Mouse (Mus musculus) midbrain, embryonic 14.5 days (tissue): Measurements from ENCODE around the gene Mettl7a2. TPM values are rescaled to one million over a fixed set of nuclear protein-coding genes. Genes with fewer than 3 reads are reported as not detected.
"Not testable (repeated sequence)": the region's sequence is repeated elsewhere in the genome, so short reads cannot be mapped to it uniquely, and the experiment has no call there.

ENCODE experiments used
- ATAC-seq: fragments of 200-750 bp; cut with Nextera tagmentation; 2 replicates; pipeline ENCODE4 v1.8.0; 2017; ENCODE audit warnings: moderate number of reproducible peaks, moderate library complexity; ENCODE audit not compliant: low FRiP score, low TSS enrichment
- DNase-seq: peaks from one replicate; pipeline ENCODE4 v3.0.0-alpha.2; 2015
- H3K27ac ChIP-seq: fragments of 300-500 bp; sonication (generic); replicated peaks from 2 replicates; pipeline ENCODE4 v1.5.1; 2014; ENCODE audit warnings: mild to moderate bottlenecking, low read depth, low read length, moderate library complexity
- H3K27me3 ChIP-seq: fragments of 300-500 bp; sonication (generic); 2 replicates; pipeline ENCODE4 v1.6.1; 2014; ENCODE audit warnings: low read length, control low read depth, mixed read lengths; ENCODE audit not compliant: control insufficient read depth, insufficient read depth
- H3K36me3 ChIP-seq: fragments of 300-500 bp; sonication (generic); 2 replicates; pipeline ENCODE4 v1.6.1; 2014; ENCODE audit warnings: low read length, control low read depth; ENCODE audit not compliant: control insufficient read depth, insufficient read depth
- H3K4me1 ChIP-seq: fragments of 300-500 bp; sonication (generic); 2 replicates; pipeline ENCODE4 v1.6.1; 2014; ENCODE audit warnings: mild to moderate bottlenecking, antibody characterized with exemption, low read length, control low read depth; ENCODE audit not compliant: control insufficient read depth, insufficient read depth
- H3K4me2 ChIP-seq: fragments of 300-500 bp; sonication (generic); 2 replicates; pipeline ENCODE4 v1.6.1; 2014; ENCODE audit warnings: mild to moderate bottlenecking, low read length, moderate library complexity
- H3K4me3 ChIP-seq: fragments of 300-500 bp; sonication (generic); replicated peaks from 2 replicates; pipeline ENCODE4 v1.5.1; 2014; ENCODE audit warnings: low read depth, low read length
- H3K9ac ChIP-seq: fragments of 300-500 bp; sonication (generic); replicated peaks from 2 replicates; pipeline ENCODE4 v1.6.1; 2014; ENCODE audit warnings: mild to moderate bottlenecking, low read length, moderate library complexity
- H3K9me3 ChIP-seq: fragments of 300-500 bp; sonication (generic); 2 replicates; pipeline ENCODE4 v1.6.1; 2016; ENCODE audit warnings: low read length, control low read depth, mixed read lengths; ENCODE audit not compliant: control insufficient read depth
- WGBS: fragments of 180-500 bp; shearing (Covaris S2); extraction: QIAGEN DNeasy Blood & Tissue Kit; methylation state at CpG from one replicate; pipeline ENCODE4 v1.1.7; 2014; 5-methylcytosine and 5-hydroxymethylcytosine counted together
- polyA plus RNA-seq: library from polyadenylated mRNA; unstranded; fragments of >200 nt; fragmentation: Nextera tagmentation; extraction: Ambion mirVana; gene quantifications from 2 replicates; pipeline ENCODE4 v1.2.1, GENCODE M21; 2014

Mettl7a2 gene
- polyA plus RNA-seq, 1 experiment from 2014 or later, result not detected

GRCm38 (mm10) chr15:100318014-100318671 is 34.9 kb upstream of the Mettl7a2 start:
- not testable (repeated sequence) for H3K9me3 ChIP-seq, H3K9ac ChIP-seq, H3K4me1 ChIP-seq, H3K36me3 ChIP-seq, H3K27ac ChIP-seq, ATAC-seq, H3K4me2 ChIP-seq, H3K27me3 ChIP-seq, H3K4me3 ChIP-seq, DNase-seq
- 79% methylated on average over 4 of the region's 4 CpGs for whole genome bisulfite sequencing

DNA sequence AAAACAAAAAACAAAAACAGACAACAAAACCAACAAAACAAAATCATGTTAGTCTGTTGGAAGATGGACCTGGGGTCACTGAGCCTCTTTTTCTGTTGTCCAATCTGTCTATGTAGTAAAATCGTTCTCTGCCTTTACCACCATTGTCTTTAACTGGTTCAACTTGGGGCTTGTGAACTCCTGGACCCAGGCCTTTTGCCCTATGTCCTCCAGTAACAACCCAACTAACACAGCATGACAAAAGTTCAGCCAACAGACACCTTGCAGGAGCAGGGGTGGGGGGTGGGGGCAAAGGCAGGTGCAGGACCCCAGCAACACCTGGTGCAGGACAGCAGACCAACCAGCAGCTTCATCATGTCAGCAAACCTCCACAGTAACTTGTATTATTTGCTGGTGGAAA is 33.1 kb upstream of the Mettl7a2 start:
- no peak overlapping the region for H3K9ac ChIP-seq
- no peak overlapping the region for H3K4me2 ChIP-seq
- no peaks in the 10 kb centered on the region for H3K9me3 ChIP-seq
- DNase-seq, result no peak
- H3K4me1 ChIP-seq, result no peaks in the 10 kb centered on the region
- no peak for ATAC-seq
- no peaks in the 10 kb centered on the region for H3K36me3 ChIP-seq
- WGBS, result 100% methylated on average over 1 of the region's 1 CpGs
- H3K4me3 ChIP-seq, result no peak overlapping the region
- H3K27ac ChIP-seq, result no peak overlapping the region
- H3K27me3 ChIP-seq, result no peaks in the 10 kb centered on the region

DNA sequence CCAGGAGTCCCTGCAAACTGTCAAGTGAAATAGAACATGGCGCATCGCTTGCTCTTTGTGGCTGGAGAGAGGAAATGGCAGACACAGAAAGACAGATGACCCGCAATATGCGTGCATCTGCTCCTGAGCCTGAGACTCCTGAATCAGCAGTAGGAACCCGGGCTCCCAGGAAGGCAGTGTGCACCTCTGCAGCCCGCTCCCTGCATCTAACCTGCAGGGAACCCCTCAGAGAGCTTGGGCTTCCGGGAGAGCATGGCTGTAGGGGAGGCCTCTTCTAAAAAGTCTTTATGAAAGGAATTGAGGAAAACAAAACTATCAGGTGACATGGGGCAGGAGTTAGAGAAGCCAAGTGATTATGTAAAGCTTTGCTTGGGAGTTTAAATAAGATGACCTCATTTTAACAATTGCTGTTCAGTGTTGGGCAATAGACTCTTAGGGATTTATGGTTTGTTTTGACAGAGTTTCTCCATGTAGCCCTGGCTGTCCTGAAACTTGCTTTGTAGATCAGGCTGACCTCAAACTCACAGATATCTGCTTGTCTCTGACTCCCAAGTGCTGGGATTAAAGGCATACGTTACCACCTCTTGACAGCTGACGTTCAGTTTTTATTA is 32.6 kb upstream of the Mettl7a2 start:
- Histone ChIP-seq H3K9ac (no peak overlapping the region), H3K27ac (no peak overlapping the region), H3K9me3 (no peaks in the 10 kb centered on the region), H3K4me3 (no peak overlapping the region), H3K4me1 (no peaks in the 10 kb centered on the region), H3K27me3 (no peaks in the 10 kb centered on the region), H3K4me2 (no peak overlapping the region), H3K36me3 (no peaks in the 10 kb centered on the region)
- DNase-seq (no peak), ATAC-seq (no peak)
- WGBS, result 80% methylated on average over 9 of the region's 9 CpGs

GRCm38 (mm10) chr15:100321134-100321533 is 31.9 kb upstream of the Mettl7a2 start:
- Histone ChIP-seq H3K4me2 (no peak overlapping the region), H3K36me3 (no peaks in the 10 kb centered on the region), H3K9me3 (no peaks in the 10 kb centered on the region), H3K27ac (no peak overlapping the region), H3K27me3 (no peaks in the 10 kb centered on the region), H3K9ac (no peak overlapping the region), H3K4me3 (no peak overlapping the region), H3K4me1 (no peaks in the 10 kb centered on the region)
- WGBS, result 64% methylated on average over 5 of the region's 5 CpGs
- peak; percentile 26 for DNase-seq
- no peak for ATAC-seq

DNA sequence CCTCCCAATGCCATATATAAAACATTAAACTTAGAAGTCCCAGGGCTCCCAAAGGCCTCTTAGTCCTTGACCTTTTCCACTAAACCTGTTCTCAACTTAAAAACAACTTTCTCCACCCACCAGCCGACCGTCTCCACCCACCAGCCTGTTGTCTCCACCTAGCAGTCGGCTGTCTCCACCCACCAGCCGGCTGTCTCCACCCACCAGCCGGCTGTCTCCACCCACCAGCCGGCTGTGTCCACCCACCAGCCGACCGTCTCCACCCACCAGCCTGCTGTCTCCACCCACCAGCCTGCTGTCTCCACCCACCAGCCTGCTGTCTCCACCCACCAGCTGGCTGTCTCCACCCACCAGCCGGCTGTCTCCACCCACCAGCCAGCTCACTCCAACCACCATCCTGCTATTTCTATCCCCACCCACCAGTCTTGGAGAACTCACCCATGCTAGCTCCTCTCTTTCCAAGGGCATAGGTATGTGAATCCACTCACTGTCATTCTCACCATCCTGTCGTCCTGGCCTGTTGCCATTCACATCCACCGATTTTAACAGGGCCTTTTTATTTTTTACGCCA is 28.9 kb upstream of the Mettl7a2 start:
- no peak overlapping the region for H3K27ac ChIP-seq
- no peaks in the 10 kb centered on the region for H3K9me3 ChIP-seq
- no peaks in the 10 kb centered on the region for H3K27me3 ChIP-seq
- ATAC-seq (no peak), DNase-seq (no peak)
- H3K9ac ChIP-seq, result no peak overlapping the region
- H3K4me1 ChIP-seq, result no peaks in the 10 kb centered on the region
- WGBS, result 76% methylated on average over 12 of the region's 12 CpGs
- H3K4me3 ChIP-seq, result no peak overlapping the region
- no peak overlapping the region for H3K4me2 ChIP-seq
- no peaks in the 10 kb centered on the region for H3K36me3 ChIP-seq

DNA sequence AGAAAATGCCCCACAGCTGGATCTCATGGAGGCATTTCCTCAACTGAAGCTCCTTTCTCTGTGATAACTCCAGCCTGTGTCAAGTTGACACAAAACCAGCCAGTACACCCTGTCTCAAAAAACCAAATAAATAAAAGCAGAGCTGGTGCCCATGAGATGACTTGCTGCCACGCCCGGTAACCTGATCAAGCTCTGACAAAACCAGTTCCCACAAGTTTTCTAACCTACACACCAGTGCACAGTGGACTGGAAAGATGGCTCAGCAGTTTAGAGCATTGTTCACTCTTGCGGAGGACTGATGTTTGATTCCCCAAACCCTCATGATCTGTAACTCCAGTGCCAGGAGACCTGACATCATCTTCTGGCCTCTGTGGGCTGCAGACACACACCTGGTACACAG is 27.8 kb upstream of the Mettl7a2 start:
- ATAC-seq (no peak), DNase-seq (no peak)
- Histone ChIP-seq H3K4me1 (no peaks in the 10 kb centered on the region), H3K9me3 (no peaks in the 10 kb centered on the region), H3K27ac (no peak overlapping the region), H3K4me3 (no peak overlapping the region), H3K36me3 (no peaks in the 10 kb centered on the region), H3K9ac (no peak overlapping the region), H3K4me2 (no peak overlapping the region), H3K27me3 (no peaks in the 10 kb centered on the region)
- 94% methylated on average over 3 of the region's 3 CpGs for WGBS

DNA sequence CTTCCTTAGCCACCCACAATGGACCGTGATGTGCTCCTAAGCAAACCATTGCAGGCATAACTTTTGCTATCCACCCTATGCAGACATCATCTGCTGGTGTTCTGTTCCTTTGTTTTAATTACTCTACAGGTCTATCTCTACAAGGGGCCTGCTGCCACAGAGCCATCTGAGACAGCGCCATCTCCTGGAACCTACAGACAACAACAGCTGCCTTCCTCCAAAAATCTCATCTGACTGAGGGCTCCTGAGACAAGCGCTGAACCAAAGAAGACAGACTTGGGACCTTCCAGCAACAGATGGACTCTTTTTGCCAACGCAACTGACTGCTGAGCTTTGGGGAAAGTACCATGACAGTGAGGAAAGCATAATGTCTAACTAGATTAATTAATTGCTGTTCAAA is 24.9 kb upstream of the Mettl7a2 start:
- not testable (repeated sequence) for ATAC-seq, H3K4me1 ChIP-seq
- 61% methylated on average over 3 of the region's 4 CpGs for WGBS

GRCm38 (mm10) chr15:100329336-100329735 is 23.7 kb upstream of the Mettl7a2 start:
- H3K4me1 ChIP-seq, H3K36me3 ChIP-seq, H3K27ac ChIP-seq, H3K4me2 ChIP-seq, H3K9me3 ChIP-seq, ATAC-seq, H3K27me3 ChIP-seq, H3K9ac ChIP-seq, H3K4me3 ChIP-seq, DNase-seq: not testable (repeated sequence)
- WGBS, result 54% methylated on average over 10 of the region's 10 CpGs

More for the DNA sequence above, 24.9 kb upstream of the Mettl7a2 start:
- H3K27ac ChIP-seq, H3K4me3 ChIP-seq, DNase-seq, H3K4me2 ChIP-seq, H3K36me3 ChIP-seq, H3K9me3 ChIP-seq, H3K27me3 ChIP-seq, H3K9ac ChIP-seq: not testable (repeated sequence)

DNA sequence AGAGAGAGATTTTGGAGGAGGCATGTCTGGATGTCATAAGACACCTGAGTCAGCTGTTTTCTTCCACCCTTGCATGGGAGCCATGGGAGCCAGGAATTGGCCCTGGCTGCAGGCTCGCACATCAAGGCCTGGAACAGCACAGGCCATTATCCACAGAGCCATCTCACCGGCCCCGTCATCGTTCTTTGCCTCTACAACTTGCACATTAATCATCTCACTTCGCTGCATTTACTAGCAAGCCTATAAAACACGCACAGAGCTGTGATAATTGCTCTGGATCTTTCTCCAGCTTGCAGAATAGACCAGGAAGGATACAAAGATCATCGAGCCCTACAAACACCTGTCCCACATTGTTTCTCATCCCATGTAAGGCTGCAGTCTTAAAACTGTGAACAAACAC is 22.3 kb upstream of the Mettl7a2 start:
- ATAC-seq, result no peak
- Histone ChIP-seq H3K4me1 (no peaks in the 10 kb centered on the region), H3K36me3 (no peaks in the 10 kb centered on the region), H3K27me3 (no peaks in the 10 kb centered on the region), H3K9ac (no peak overlapping the region), H3K4me2 (no peak overlapping the region), H3K9me3 (no peaks in the 10 kb centered on the region), H3K27ac (no peak overlapping the region), H3K4me3 (no peak overlapping the region)
- no peak for DNase-seq
- 90% methylated on average over 7 of the region's 7 CpGs for WGBS
